Mouse (Mus musculus) MEL (cell line): ENCODE measurements at regions not wholly inside any gene's neighbourhood (a gene's known extent, or its start where the extent isn't known, plus 50 kb on each side); places are given as distances from the start of the nearest gene placed in this dataset.

ENCODE experiments used
- DNase-seq: peaks from one replicate; pipeline ENCODE4 v3.0.0; 2011; ENCODE audit warnings: low read depth, low spot score
- H3K27ac ChIP-seq: 2 replicates; pipeline ENCODE4 v1.5.1; 2012; ENCODE audit warnings: low read depth, mild to moderate bottlenecking, control low read depth, low read length, moderate library complexity; ENCODE audit not compliant: control insufficient read depth
- H3K27me3 ChIP-seq, 2 experiments: fragments of 150-350 bp in 1 of 2; sonication (generic) in 1 of 2; 2 replicates each; pipeline ENCODE4 v1.6.1; 2012; ENCODE audit warnings: low read length in 2 of 2, mild to moderate bottlenecking in 2 of 2, improper control_type of control experiment in 1 of 2, moderate library complexity in 1 of 2; ENCODE audit not compliant: insufficient read depth in 2 of 2, control insufficient read depth in 1 of 2
- H3K36me3 ChIP-seq, 2 experiments: 2 replicates each; pipeline ENCODE4 v1.6.1; 2012 to 2014; ENCODE audit warnings: low read length in 2 of 2, improper control_type of control experiment in 1 of 2, inconsistent platforms in 1 of 2, mild to moderate bottlenecking in 1 of 2; ENCODE audit not compliant: insufficient read depth in 2 of 2, control insufficient read depth in 1 of 2
- H3K4me1 ChIP-seq, 2 experiments: fragments of 150-350 bp in 1 of 2; sonication (generic) in 1 of 2; 2 replicates each; pipeline ENCODE4 v1.6.1; 2012; ENCODE audit warnings: low read length in 2 of 2, improper control_type of control experiment in 1 of 2, mild to moderate bottlenecking in 1 of 2; ENCODE audit not compliant: insufficient read depth in 2 of 2, control insufficient read depth in 1 of 2
- H3K4me3 ChIP-seq, 2 experiments: fragments of 150-350 bp in 1 of 2; sonication (generic) in 1 of 2; 2 replicates each; pipeline ENCODE4 v1.5.1; 2012; ENCODE audit warnings: low read depth in 2 of 2, low read length in 2 of 2, mild to moderate bottlenecking in 2 of 2, moderate library complexity in 2 of 2, control low read depth in 1 of 2, improper control_type of control experiment in 1 of 2; ENCODE audit not compliant: control insufficient read depth in 1 of 2, insufficient read depth in 1 of 2
- H3K79me2 ChIP-seq: 2 replicates; pipeline ENCODE4 v1.6.1; 2012; ENCODE audit warnings: mild to moderate bottlenecking, low read length, moderate library complexity; ENCODE audit not compliant: control insufficient read depth, poor library complexity, insufficient read depth
- H3K9ac ChIP-seq: 2 replicates; pipeline ENCODE4 v1.6.1; 2012; ENCODE audit warnings: low read depth, mild to moderate bottlenecking, control low read depth, low read length, moderate library complexity; ENCODE audit not compliant: control insufficient read depth, poor library complexity, severe bottlenecking
- H3K9me3 ChIP-seq: fragments of 150-350 bp; sonication (generic); replicated peaks from 2 replicates; pipeline ENCODE4 v1.6.1; 2012; ENCODE audit warnings: mild to moderate bottlenecking, low read length, improper control_type of control experiment, moderate library complexity; ENCODE audit not compliant: insufficient read depth
- CHD1 ChIP-seq: IDR thresholded peaks from 2 replicates; pipeline ENCODE4 v1.6.1; 2012; ENCODE audit warnings: low read depth, mild to moderate bottlenecking, inconsistent platforms, low read length, improper control_type of control experiment
- CHD2 ChIP-seq: IDR thresholded peaks from 2 replicates; pipeline ENCODE4 v1.6.1; 2011; ENCODE audit warnings: low read length, improper control_type of control experiment
- CTCF ChIP-seq, 3 experiments: IDR thresholded peaks in 2 of 3; conservative IDR thresholded peaks in 1 of 3; 2 replicates each; pipeline ENCODE4 v1.5.1; 2011 to 2012; ENCODE audit warnings: low read length in 3 of 3, low read depth in 2 of 3, mild to moderate bottlenecking in 2 of 3, improper control_type of control experiment in 1 of 3, inconsistent platforms in 1 of 3, mixed read lengths in 1 of 3, moderate library complexity in 1 of 3; ENCODE audit not compliant: control insufficient read depth in 1 of 3, insufficient read depth in 1 of 3, poor library complexity in 1 of 3, severe bottlenecking in 1 of 3
- E2F4 ChIP-seq: IDR thresholded peaks from 2 replicates; pipeline ENCODE4 v1.6.1; 2011; ENCODE audit warnings: low read depth, low read length, improper control_type of control experiment, borderline replicate concordance
- EP300 ChIP-seq, 2 experiments: IDR thresholded peaks; 2 replicates each; pipeline ENCODE4 v1.6.1; 2011; ENCODE audit warnings: improper control_type of control experiment in 2 of 2, low read length in 2 of 2, low read depth in 1 of 2, mild to moderate bottlenecking in 1 of 2
- GATA1 ChIP-seq: IDR thresholded peaks from 2 replicates; pipeline ENCODE4 v1.6.1; 2011; ENCODE audit warnings: low read depth, low read length, improper control_type of control experiment
- JUND ChIP-seq: IDR thresholded peaks from 2 replicates; pipeline ENCODE4 v1.6.1; 2011; ENCODE audit warnings: low read depth, mild to moderate bottlenecking, improper control_type of control experiment, low read length
- KAT2A ChIP-seq: conservative IDR thresholded peaks from 2 replicates; pipeline ENCODE4 v1.6.1; 2012; ENCODE audit warnings: low read depth, low read length, improper control_type of control experiment, inconsistent platforms
- MAZ ChIP-seq: IDR thresholded peaks from 2 replicates; pipeline ENCODE4 v1.6.1; 2012; ENCODE audit warnings: low read depth, mild to moderate bottlenecking, inconsistent platforms, low read length, improper control_type of control experiment
- MEF2A ChIP-seq: IDR thresholded peaks from 2 replicates; pipeline ENCODE4 v1.6.1; 2014; ENCODE audit warnings: low read depth, mild to moderate bottlenecking, inconsistent platforms, low read length, improper control_type of control experiment; ENCODE audit not compliant: poor library complexity, insufficient replicate concordance, severe bottlenecking; ENCODE audit errors: extremely low read depth
- MYC ChIP-seq: IDR thresholded peaks from 2 replicates; pipeline ENCODE4 v1.6.1; 2011; ENCODE audit warnings: low read depth, mild to moderate bottlenecking, low read length, improper control_type of control experiment, moderate library complexity
- NELFE ChIP-seq: IDR thresholded peaks from 2 replicates; pipeline ENCODE4 v1.6.1; 2011; ENCODE audit warnings: low read depth, low read length, improper control_type of control experiment
- NRF1 ChIP-seq: IDR thresholded peaks from 2 replicates; pipeline ENCODE4 v1.6.1; 2014; ENCODE audit warnings: low read depth, mild to moderate bottlenecking, inconsistent platforms, low read length, improper control_type of control experiment, moderate library complexity; ENCODE audit not compliant: poor library complexity, insufficient read depth, severe bottlenecking
- POLR2A ChIP-seq, 2 experiments: IDR thresholded peaks; 2 replicates each; pipeline ENCODE4 v1.6.1; 2011 to 2012; ENCODE audit warnings: low read length in 2 of 2, mild to moderate bottlenecking in 2 of 2, control low read depth in 1 of 2, improper control_type of control experiment in 1 of 2, low read depth in 1 of 2, moderate library complexity in 1 of 2; ENCODE audit not compliant: control insufficient read depth in 1 of 2, insufficient read depth in 1 of 2, poor library complexity in 1 of 2
- POLR2AphosphoS5 ChIP-seq: IDR thresholded peaks from 2 replicates; pipeline ENCODE4 v1.6.1; 2012; ENCODE audit warnings: low read depth, borderline replicate concordance, mild to moderate bottlenecking, inconsistent platforms, low read length, moderate library complexity, mixed read lengths
- RAD21 ChIP-seq: IDR thresholded peaks from 2 replicates; pipeline ENCODE4 v1.6.1; 2011; ENCODE audit warnings: mild to moderate bottlenecking, low read depth, low read length, improper control_type of control experiment
- RCOR1 ChIP-seq: IDR thresholded peaks from 2 replicates; pipeline ENCODE4 v1.6.1; 2012; ENCODE audit warnings: low read depth, mild to moderate bottlenecking, inconsistent platforms, low read length, improper control_type of control experiment
- SMC3 ChIP-seq: IDR thresholded peaks from 2 replicates; pipeline ENCODE4 v1.6.1; 2011; ENCODE audit warnings: low read depth, low read length, improper control_type of control experiment
- TAL1 ChIP-seq: IDR thresholded peaks from 2 replicates; pipeline ENCODE4 v1.6.1; 2012; ENCODE audit warnings: mild to moderate bottlenecking, inconsistent platforms, low read length, moderate library complexity, mixed read lengths
- TBP ChIP-seq: IDR thresholded peaks from 2 replicates; pipeline ENCODE4 v1.8.0; 2011; ENCODE audit warnings: low read depth, low read length, improper control_type of control experiment
- TCF12 ChIP-seq: IDR thresholded peaks from 2 replicates; pipeline ENCODE4 v1.6.1; 2014; ENCODE audit warnings: low read depth, mild to moderate bottlenecking, inconsistent platforms, low read length, improper control_type of control experiment, moderate library complexity
- USF1 ChIP-seq: IDR thresholded peaks from 2 replicates; pipeline ENCODE4 v1.6.1; 2014; ENCODE audit warnings: low read depth, mild to moderate bottlenecking, inconsistent platforms, low read length, improper control_type of control experiment, moderate library complexity
- USF2 ChIP-seq, 2 experiments: IDR thresholded peaks; 2 replicates each; pipeline ENCODE4 v1.6.1; 2011 to 2012; ENCODE audit warnings: improper control_type of control experiment in 2 of 2, low read length in 2 of 2, borderline replicate concordance in 1 of 2, inconsistent platforms in 1 of 2, low read depth in 1 of 2, mild to moderate bottlenecking in 1 of 2; ENCODE audit not compliant: insufficient read depth in 1 of 2
- ZC3H11A ChIP-seq: IDR thresholded peaks from 2 replicates; pipeline ENCODE4 v1.6.1; 2012; ENCODE audit warnings: low read depth, mild to moderate bottlenecking, inconsistent platforms, low read length, improper control_type of control experiment
- ZKSCAN1 ChIP-seq: IDR thresholded peaks from 2 replicates; pipeline ENCODE4 v1.6.1; 2012; ENCODE audit warnings: low read depth, mild to moderate bottlenecking, inconsistent platforms, low read length, improper control_type of control experiment, moderate library complexity
- ZNF384 ChIP-seq: IDR thresholded peaks from 2 replicates; pipeline ENCODE4 v1.6.1; 2012; ENCODE audit warnings: low read depth, mild to moderate bottlenecking, inconsistent platforms, low read length, improper control_type of control experiment

DNA sequence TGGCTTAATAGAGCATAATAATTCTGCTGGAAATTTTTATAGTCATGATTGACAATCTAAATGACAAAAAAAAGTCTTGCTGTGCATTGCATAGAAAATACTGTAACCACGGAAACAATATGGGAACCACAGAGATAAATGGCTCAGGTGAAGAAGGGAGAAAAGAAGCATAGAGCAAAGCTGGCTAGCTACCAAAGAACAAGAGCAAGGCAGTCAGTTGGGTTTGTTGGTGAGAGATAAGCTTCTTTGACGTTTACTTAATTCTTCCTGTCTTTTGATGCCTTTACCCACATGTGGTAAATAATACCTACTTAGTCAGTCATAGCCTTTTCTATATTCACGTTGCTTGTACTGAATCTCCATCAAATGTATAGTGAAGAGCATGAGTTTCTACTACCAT is 171.3 kb upstream of the Dgkb start (continued):
- TF ChIP-seq POLR2AphosphoS5 (no peak), RCOR1 (peak; percentile 66), ZC3H11A (no peak), CHD1 (no peak), GATA1 (peak; percentile 87), NRF1 (no peak), TCF12 (peak; percentile 88), E2F4 (no peak), EP300 (IDR thresholded peaks at IDR 0.05; ENCODE audit: low read depth in 1 of 2, low read length in 2 of 2) (peak; percentile 92 to 93), ZKSCAN1 (no peak), TAL1 (no peak), USF1 (no peak), JUND (no peak), ZNF384 (peak; percentile 81), TBP (no peak), NELFE (no peak), MEF2A (no peak), RAD21 (no peak)

DNA sequence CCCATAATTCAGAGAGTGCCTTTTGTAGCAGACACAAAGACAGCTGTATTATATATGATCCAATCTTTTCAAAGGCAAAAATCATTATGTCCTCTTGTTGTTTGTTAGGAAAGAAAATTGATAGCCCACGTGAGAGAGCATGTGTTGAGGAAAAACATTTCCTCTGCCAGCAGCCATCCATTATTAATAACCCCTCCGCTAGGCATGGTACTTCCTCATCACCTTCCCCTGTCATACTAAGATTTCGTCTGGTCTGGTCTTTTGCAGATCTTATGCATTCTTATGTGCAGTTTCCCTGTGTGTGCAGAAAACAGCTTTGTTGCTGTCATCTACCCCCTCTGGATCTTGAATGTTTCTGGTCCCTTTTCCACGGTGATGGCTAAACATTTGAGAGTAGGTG is 164.2 kb upstream of the Dgkb start:
- no peaks in the 10 kb centered on the region for H3K79me2 ChIP-seq
- no peak for DNase-seq
- no peaks in the 10 kb centered on the region for H3K27me3 ChIP-seq
- TF ChIP-seq JUND (no peak), POLR2A (IDR thresholded peaks at IDR 0.05; ENCODE audit: control insufficient read depth in 1 of 2, insufficient read depth in 1 of 2, low read depth in 1 of 2, low read length in 2 of 2, poor library complexity in 1 of 2) (no peak), POLR2AphosphoS5 (no peak), CHD2 (no peak), KAT2A (no peak), CTCF (IDR thresholded peaks at IDR 0.05 in 2 of 3, conservative IDR thresholded peaks at IDR 0.05 in 1 of 3; ENCODE audit: control insufficient read depth in 1 of 3, insufficient read depth in 1 of 3, low read depth in 2 of 3, low read length in 3 of 3, poor library complexity in 1 of 3, severe bottlenecking in 1 of 3) (no peak), E2F4 (no peak), MAZ (no peak), TAL1 (no peak), USF2 (IDR thresholded peaks at IDR 0.05; ENCODE audit: borderline replicate concordance in 1 of 2, insufficient read depth in 1 of 2, low read depth in 1 of 2, low read length in 2 of 2) (no peak), MEF2A (no peak), SMC3 (no peak), ZKSCAN1 (no peak), MYC (no peak)
- H3K9ac ChIP-seq, result no peak overlapping the region
- no peak overlapping the region for H3K4me3 ChIP-seq
- no peaks in the 10 kb centered on the region for H3K4me1 ChIP-seq
- H3K36me3 ChIP-seq, result no peaks in the 10 kb centered on the region
- H3K27ac ChIP-seq, result no peak overlapping the region
- no peaks in the 10 kb centered on the region for H3K9me3 ChIP-seq
